In the genomic region with DNA sequence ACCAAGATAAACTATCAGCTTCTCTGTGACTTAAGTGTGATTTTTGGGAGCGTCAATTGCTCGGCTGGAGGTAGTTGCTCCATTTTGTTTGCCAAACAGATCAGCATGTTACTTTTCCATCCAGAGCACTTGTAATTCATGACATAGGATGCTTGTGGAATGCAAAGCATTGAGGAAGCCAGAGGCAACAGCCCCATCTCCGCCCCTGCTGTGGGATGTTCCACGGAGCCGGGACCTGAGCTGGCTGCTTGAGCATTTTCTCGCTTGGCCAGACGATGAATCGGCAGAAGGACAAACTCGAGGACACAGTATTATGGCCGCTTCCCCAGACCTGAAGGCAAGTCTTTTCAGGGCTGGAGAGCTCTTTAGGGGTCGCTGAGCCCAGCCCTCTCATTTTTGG, we compare ENCODE assay signal across 23 mouse cellular contexts.
DNase-seq lines count a peak whose midpoint lies in the region; ATAC-seq and TF ChIP-seq lines count a peak whose summit lies in the region.
"Had no signal": no experiment of that assay in that cellular context is flagged by ENCODE, and none has a peak within 500 bp of the region (broad histone marks: within the 10 kb centered on the region; RNA-seq: fewer than 3 reads in every experiment).

No protein-coding gene starts in this region.

- H3K4me3 ChIP-seq in hindbrain, postnatal 0 days (ENCODE audit: low read length) = no peak overlapping the region
- no peak overlapping the region for H3K4me3 ChIP-seq in hindbrain, embryonic 16.5 days (ENCODE audit: low read length)
- H3K4me3 ChIP-seq: embryonic facial prominence, embryonic 13.5 days; embryonic facial prominence, embryonic 15.5 days; erythroblast, embryonic 14.5 days; forebrain, embryonic 10.5 days; forebrain, embryonic 12.5 days; forebrain, embryonic 15.5 days had no signal

- H3K9ac ChIP-seq in hindbrain, postnatal 0 days (replicated peaks; ENCODE audit: low read length) = no peak overlapping the region
- H3K9ac ChIP-seq in hindbrain, embryonic 16.5 days (ENCODE audit: low read depth, low read length) = no peak overlapping the region
- H3K9ac ChIP-seq: embryonic facial prominence, embryonic 13.5 days; embryonic facial prominence, embryonic 15.5 days; forebrain, embryonic 12.5 days; forebrain, embryonic 15.5 days; forebrain, postnatal 0 days had no signal

- 52% methylated on average over 11 of the region's 11 CpGs for WGBS in hindbrain, postnatal 0 days
- 71% methylated on average over 11 of the region's 11 CpGs for WGBS in hindbrain, embryonic 16.5 days

- DNase-seq in hindbrain, postnatal 0 days (ENCODE audit: low spot score) = peak; percentile 36
- peak; percentile 11 for DNase-seq in retina, postnatal 1 day
- no peak for DNase-seq in retina, embryonic 14.5 days (ENCODE audit: low spot score)
- peak; percentile 6 for DNase-seq in ZHBTc4 (ENCODE audit: low read depth, low spot score)
- DNase-seq in urinary bladder, postnatal 4 days (ENCODE audit: low spot score in 2 of 2) = no peak
- DNase-seq: adrenal gland, adult 2 months; adrenal gland, postnatal 10 days; adrenal gland, postnatal 25 days; cerebellum, adult 11 months; cerebellum, adult 18-20 months; cerebellum, adult 8-10 months; cerebellum, postnatal 14 days; cerebellum, postnatal 36 days; embryo, embryonic 11 days; forebrain, postnatal 0 days had no signal

- no peak for TF ChIP-seq CTCF in hindbrain, postnatal 0 days (IDR thresholded peaks at IDR 0.05; ENCODE audit: low read depth)

- no peaks in the 10 kb centered on the region for H3K9me3 ChIP-seq in hindbrain, postnatal 0 days (ENCODE audit: low read length)
- no peaks in the 10 kb centered on the region for H3K9me3 ChIP-seq in hindbrain, embryonic 16.5 days (ENCODE audit: control insufficient read depth, low read length)
- H3K9me3 ChIP-seq: embryonic facial prominence, embryonic 13.5 days; embryonic facial prominence, embryonic 15.5 days; forebrain, embryonic 12.5 days; forebrain, embryonic 15.5 days had no signal

- H3K27ac ChIP-seq in hindbrain, postnatal 0 days = no peak overlapping the region
- H3K27ac ChIP-seq in hindbrain, embryonic 16.5 days (ENCODE audit: low read depth, low read length) = no peak overlapping the region
- H3K27ac ChIP-seq: embryonic facial prominence, embryonic 13.5 days; embryonic facial prominence, embryonic 15.5 days; forebrain, embryonic 10.5 days; forebrain, embryonic 12.5 days; forebrain, embryonic 15.5 days had no signal

- no peaks in the 10 kb centered on the region for H3K27me3 ChIP-seq in hindbrain, postnatal 0 days (ENCODE audit: insufficient read depth, low read length)
- no peaks in the 10 kb centered on the region for H3K27me3 ChIP-seq in hindbrain, embryonic 16.5 days (replicated peaks; ENCODE audit: control insufficient read depth, insufficient read depth, low read length)
- H3K27me3 ChIP-seq: embryonic facial prominence, embryonic 13.5 days; embryonic facial prominence, embryonic 15.5 days; forebrain, embryonic 12.5 days; forebrain, embryonic 15.5 days; Patski had no signal

- no peak overlapping the region for H3K4me2 ChIP-seq in hindbrain, postnatal 0 days (ENCODE audit: low read depth, low read length)
- no peak overlapping the region for H3K4me2 ChIP-seq in hindbrain, embryonic 16.5 days (ENCODE audit: low read length)
- H3K4me2 ChIP-seq: embryonic facial prominence, embryonic 13.5 days; embryonic facial prominence, embryonic 15.5 days; forebrain, embryonic 12.5 days; forebrain, embryonic 15.5 days had no signal

- no peaks in the 10 kb centered on the region for H3K36me3 ChIP-seq in hindbrain, postnatal 0 days (ENCODE audit: insufficient read depth, low read length)
- no peaks in the 10 kb centered on the region for H3K36me3 ChIP-seq in hindbrain, embryonic 16.5 days (ENCODE audit: control insufficient read depth, insufficient read depth, low read length)
- H3K36me3 ChIP-seq: embryonic facial prominence, embryonic 13.5 days; embryonic facial prominence, embryonic 15.5 days; forebrain, embryonic 10.5 days; forebrain, embryonic 12.5 days; forebrain, embryonic 15.5 days had no signal

- ATAC-seq in hindbrain, postnatal 0 days = peak; percentile 57
- ATAC-seq in hindbrain, embryonic 16.5 days = no peak; the same call in 1 of the 2 replicates
- ATAC-seq: forebrain, embryonic 15.5 days; forebrain, postnatal 0 days; Patski had no signal

- H3K4me1 ChIP-seq in hindbrain, postnatal 0 days (ENCODE audit: insufficient read depth, low read length) = no peaks in the 10 kb centered on the region
- H3K4me1 ChIP-seq in hindbrain, embryonic 16.5 days (ENCODE audit: control insufficient read depth, insufficient read depth, low read depth, low read length) = no peaks in the 10 kb centered on the region; the same call in 1 of the 2 replicates
- H3K4me1 ChIP-seq: embryonic facial prominence, embryonic 15.5 days had no signal

Comparison
In these comparisons a context has a peak if more than half of its experiments do, and no peak if none do; other contexts are left out.
1. DNase-seq: peak in hindbrain, postnatal 0 days (single experiment), retina, postnatal 1 day (single experiment) and ZHBTc4 (single experiment); none in retina, embryonic 14.5 days (single experiment) and urinary bladder, postnatal 4 days (0 of 2).